Mouse (Mus musculus): ENCODE results near the gene Lmtk2.

Lmtk2 gene

DNA sequence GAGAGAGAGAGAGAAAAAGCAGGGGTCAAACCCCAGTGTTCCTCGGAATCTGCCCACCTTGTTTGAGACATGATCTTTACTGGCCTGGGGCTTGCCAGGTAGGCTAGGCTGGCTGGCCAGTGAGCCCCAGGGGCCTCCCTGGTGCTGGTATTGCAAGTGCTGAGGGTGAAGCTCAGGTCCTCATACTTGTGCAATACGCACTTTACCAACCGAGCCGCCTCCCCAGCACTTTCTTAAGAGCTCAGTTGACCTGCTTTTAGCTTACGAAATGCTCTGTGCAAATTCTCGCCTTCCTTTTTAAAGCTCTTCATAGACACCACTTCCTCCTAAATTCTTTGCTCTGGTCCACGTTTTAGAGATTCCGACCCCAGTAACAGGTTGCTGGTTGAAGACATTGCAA lies 9.0 kb downstream of the Lmtk2 start:
- DNase-seq (ENCODE audit: low spot score in 2 of 2): peak in 1 of 2 experiments; percentile 41

DNA sequence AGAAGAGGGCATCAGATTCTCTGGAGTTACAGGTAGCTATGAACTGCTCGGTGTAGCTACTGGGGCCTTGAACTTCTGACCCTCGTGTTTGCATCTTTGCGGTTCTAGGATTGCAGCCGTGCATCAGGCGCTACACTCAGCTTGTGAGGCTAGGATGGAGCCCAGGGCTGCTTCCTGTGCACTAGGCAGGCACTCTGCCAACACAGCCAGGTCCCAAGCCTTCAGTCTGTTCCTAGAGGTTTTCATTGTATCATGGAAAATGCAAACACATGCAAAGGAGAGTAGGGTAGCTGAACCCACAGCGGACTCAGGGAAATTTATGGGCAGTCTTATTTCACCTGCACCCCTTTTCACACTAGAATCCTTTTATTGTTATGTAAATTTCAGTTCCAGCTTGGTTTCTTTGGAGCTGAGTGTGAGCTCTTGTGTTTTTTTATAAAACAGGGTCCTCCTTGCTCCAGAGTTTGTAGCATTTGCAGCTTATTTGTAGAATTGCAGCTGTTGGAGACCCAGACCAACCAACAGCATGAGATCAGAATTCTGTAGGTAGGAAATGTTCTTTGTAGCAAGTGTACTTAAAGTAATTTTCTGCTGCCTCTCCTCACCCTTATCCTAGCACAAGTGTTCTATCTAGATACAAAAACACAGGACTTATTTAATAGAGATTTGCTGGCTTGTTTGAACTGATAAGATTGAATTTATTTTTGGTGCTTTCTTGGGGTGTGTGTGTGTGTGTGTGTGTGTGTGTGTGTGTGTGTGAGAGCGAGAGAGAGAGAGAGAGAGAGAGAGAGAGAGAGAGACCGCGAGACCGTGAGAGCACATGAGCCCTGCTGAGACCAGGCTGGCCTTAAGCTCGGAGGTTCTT lies 12.6 kb downstream of the Lmtk2 start:
- DNase-seq (ENCODE audit: low spot score in 2 of 2): no peak

DNA sequence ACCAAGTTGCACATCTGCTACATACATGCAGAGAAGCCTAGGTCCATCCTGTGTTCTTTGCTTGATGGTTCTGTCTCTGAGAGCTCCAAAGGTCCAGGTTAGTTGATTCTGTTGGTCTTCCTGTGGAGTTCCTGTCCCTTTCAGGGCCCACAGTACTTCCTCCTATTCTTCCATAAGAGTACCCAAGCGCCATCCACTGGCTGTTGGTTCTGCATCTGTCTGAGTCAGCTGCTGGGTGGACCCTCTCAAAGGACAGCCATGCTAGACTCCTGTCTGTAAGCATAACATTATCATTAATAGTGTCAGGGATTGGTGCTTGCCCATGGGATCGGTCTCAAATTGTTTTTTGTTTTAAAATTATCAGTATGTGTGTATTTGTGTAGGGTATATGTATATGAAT lies 13.8 kb downstream of the Lmtk2 start:
- no peak for DNase-seq (ENCODE audit: low spot score in 2 of 2)

GRCm38 (mm10) chr5:144114970-144115627 lies 14.9 kb downstream of the Lmtk2 start:
- DNase-seq (ENCODE audit: low spot score in 2 of 2): no peak

DNA sequence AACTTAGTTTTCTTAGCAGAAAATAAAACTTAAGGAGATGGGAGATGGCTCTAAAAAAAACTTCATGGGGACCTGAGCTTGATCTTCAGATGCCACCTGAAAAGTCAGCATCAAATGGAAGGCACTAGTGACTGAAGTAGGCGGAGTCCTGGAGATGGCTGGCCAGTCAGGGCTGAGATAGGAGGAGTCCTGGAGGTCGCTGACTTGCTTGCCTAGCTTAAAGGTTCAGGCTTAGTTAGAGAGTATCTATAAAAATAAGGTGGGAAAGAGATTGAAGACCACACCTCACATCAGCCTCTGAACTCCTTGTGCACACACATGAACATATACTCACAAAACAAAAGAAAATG lies 15.4 kb downstream of the Lmtk2 start:
- no peak for DNase-seq (ENCODE audit: low spot score in 2 of 2)

GRCm38 (mm10) chr5:144118271-144118670 lies 18.0 kb downstream of the Lmtk2 start:
- no peak for DNase-seq (ENCODE audit: low spot score in 2 of 2)

DNA sequence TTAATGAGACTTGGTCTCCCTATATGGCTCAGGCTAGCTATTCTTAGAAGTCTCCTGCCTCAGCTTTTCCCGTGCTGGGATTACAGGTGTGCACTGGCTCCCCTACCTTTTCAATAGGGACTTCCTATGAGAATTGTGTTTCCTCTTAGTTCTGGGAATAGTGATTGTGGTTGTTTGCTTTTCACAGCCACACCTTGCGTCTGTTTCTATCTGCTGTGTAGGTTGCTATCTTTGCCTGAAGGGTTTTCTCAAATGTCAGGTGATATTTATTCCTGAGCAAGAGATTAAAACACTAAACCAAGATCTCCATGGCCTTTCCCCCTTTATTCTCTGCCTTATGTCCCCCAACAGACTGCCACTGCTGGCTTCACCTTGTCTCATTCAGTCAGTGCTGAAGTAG lies 19.1 kb downstream of the Lmtk2 start:
- DNase-seq (ENCODE audit: low spot score in 2 of 2): no peak

GRCm38 (mm10) chr5:144121489-144121888 lies 21.3 kb downstream of the Lmtk2 start:
- DNase-seq (ENCODE audit: low spot score in 2 of 2): no peak

- DNase-seq (ENCODE audit: low spot score in 2 of 2): peak in 1 of 2 experiments; percentile 19
Measured at GRCm38 (mm10) chr5:144125979-144126755, 25.9 kb downstream of the Lmtk2 start.

- DNase-seq (ENCODE audit: low spot score in 2 of 2): no peak
Measured at GRCm38 (mm10) chr5:144143531-144143930, 43.3 kb downstream of the Lmtk2 start.

DNA sequence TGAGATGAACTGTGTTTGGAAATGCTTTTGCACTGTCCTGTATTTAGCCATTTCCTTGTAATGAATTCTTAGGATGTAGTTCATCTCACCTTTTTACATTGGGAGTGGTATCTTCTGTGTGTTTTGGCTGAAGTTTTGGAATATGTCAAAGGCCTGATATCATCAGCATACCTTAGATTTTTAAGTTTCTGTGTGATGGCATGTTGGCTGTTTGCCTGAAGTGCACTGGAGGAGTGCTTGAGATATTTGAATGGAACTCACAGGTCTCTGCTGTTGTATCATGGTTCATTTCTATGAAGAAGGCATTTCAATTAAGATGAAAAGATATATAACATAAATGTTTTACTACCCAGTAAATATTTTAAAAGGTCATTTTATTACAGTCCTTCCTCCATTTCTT lies 46.7 kb downstream of the Lmtk2 start:
- DNase-seq (ENCODE audit: low spot score in 2 of 2): no peak

DNA sequence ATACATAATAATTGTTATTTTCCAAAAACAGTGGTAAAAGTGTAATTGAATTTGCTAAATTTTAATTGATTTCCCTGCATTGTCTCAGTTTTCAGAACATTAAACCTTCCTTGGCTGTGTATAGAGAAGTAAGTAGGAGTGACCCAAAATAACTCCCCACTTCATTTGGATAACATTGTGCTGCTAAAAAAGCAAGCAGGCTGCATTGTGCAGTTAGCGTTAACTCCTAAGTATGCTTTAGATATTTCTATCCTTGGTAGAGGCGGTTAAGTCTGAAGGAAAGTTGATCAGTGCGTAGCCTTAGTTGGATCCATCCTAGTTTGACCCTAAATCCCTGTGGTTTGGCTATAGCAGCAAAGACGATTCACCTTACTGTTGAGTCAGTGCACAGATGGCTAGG lies 49.3 kb downstream of the Lmtk2 start:
- DNase-seq (ENCODE audit: low spot score in 2 of 2): no peak

- DNase-seq (ENCODE audit: low spot score in 2 of 2): no peak
Measured at GRCm38 (mm10) chr5:144151270-144151669, 51.0 kb downstream of the Lmtk2 start.

GRCm38 (mm10) chr5:144154528-144154927 lies 54.3 kb downstream of the Lmtk2 start:
- peak; percentile 47 to 54 for DNase-seq (ENCODE audit: low spot score in 2 of 2)

GRCm38 (mm10) chr5:144158604-144159003 lies 58.4 kb downstream of the Lmtk2 start:
- peak; percentile 70 to 82 for DNase-seq (ENCODE audit: low spot score in 2 of 2)

DNA sequence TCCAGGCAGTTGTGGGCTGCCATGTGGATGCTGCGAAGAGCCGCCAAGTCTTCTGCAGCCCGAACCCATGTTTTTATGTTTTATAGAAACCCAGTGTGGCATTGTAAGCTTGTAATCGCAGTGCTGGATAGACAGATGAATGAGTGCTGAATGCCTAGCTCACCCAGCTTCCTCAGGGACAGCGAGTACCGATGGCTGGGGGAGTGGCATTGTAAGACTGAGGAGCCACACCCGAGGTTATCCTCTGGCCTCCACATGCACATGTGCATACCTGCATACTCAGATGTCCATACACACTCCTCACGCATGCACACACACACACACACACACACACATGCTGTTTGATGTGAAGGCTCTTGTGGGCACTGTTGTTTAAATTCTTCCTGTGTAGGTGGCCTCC lies 58.9 kb downstream of the Lmtk2 start:
- DNase-seq (ENCODE audit: low spot score in 2 of 2): no peak

GRCm38 (mm10) chr5:144162080-144162812 lies 62.0 kb downstream of the Lmtk2 start:
- DNase-seq (ENCODE audit: low spot score in 2 of 2): no peak

DNA sequence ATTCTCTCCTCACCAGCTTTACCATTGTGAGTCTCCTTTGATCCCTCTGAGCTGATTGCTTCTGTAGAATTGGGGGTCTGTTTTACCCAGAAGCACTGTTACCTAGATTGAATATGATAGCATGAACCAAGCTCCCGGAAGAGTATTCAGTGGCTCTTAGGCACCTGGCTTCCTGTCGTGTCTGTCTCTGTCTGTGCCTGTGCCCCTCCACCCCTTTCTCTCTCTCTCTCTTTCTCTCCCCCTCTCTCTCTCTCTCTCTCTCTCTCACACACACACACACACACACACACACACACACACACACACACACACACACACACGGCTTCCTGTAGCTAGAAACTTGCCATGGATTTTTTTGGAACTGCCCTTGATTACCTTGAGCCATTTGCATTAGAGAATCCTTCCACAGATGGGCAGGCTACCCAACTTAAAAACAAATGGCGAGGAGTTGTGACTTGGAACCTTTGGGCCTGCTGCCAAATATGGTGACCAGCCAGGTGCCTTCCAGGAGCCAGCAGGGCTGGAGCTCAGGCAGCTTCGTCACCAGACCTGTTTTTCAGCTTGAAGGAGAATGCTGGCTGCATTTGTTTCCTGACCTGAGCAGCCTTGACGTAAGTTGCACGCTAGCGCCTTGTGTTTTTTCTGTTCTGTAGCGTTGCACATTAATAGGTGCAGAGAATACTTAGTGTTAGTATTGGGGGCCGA lies 62.7 kb downstream of the Lmtk2 start:
- DNase-seq (ENCODE audit: low spot score in 2 of 2): peak; percentile 68 to 79

- DNase-seq (ENCODE audit: low spot score in 2 of 2): no peak
Measured at GRCm38 (mm10) chr5:144165756-144166155, 65.5 kb downstream of the Lmtk2 start.

DNA sequence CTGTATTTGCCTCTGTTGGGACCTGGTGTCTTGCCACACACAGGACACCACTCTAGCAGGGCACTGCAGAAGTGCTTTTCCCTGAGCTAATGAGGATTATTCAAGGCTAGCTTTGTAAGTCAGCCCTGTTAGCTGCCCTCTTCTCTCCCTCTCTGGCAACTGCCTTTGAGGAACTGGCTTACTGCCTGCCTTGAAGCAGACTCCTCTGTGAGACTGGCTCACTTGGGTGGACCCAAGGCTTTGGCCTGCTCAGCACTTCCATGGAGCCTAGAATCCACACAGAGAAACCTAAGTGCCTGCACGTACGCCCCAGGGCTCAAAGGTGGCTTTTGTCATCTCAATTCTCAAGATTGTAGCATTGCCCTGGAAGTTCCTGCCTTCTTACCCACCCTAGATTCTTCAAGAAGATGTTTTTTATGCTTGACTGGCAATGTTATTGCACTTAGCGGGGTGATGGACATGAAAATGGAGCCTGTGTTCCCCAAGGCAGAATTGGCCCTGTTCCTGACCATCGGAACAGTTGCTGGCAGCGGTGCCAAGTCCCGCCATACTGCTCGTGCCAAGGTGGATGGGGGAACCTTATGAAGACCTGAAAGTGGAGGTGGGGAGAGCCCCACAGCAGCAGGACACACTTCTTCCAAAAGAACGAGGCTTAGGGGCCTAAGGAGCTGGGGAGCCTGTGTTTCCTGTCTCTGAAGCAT lies 69.2 kb downstream of the Lmtk2 start:
- no peak for DNase-seq (ENCODE audit: low spot score in 2 of 2)

DNA sequence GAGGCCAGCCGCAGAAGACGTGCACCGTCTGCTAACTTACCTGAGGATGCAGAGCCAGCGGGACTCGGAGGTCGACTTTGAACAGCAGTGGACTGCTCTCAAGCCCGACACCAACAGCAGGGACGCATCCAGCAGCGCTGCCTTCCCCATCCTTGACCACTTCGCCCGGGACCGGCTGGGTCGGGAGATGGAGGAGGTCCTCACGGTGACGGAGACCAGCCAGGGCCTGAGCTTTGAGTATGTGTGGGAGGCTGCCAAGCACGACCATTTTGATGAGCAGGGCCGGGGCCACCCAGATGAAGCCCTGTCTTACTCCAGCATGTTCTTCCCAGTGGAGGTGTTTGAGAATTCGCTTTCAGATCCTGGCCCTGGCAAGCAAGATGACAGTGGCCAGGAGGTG lies 73.4 kb downstream of the Lmtk2 start:
- DNase-seq (ENCODE audit: low spot score in 2 of 2): no peak
